Mouse (Mus musculus) hindbrain, embryonic 14.5 days (tissue): Measurements from ENCODE around the gene Snd1. TPM values are rescaled to one million over a fixed set of nuclear protein-coding genes. Genes with fewer than 3 reads are reported as not detected.

ENCODE experiments used
- ATAC-seq: fragments of 200-750 bp; cut with Nextera tagmentation; 2 replicates; pipeline ENCODE4 v1.8.0; 2017; ENCODE audit warnings: moderate number of reproducible peaks, mild to moderate bottlenecking, moderate TSS enrichment, moderate library complexity; ENCODE audit not compliant: low FRiP score
- DNase-seq: peaks from one replicate; pipeline ENCODE4 v3.0.0-alpha.2; 2015; ENCODE audit warnings: low spot score
- H3K27ac ChIP-seq: fragments of 300-500 bp; sonication (generic); 2 replicates; pipeline ENCODE4 v1.5.1; 2014; ENCODE audit warnings: mild to moderate bottlenecking, moderate library complexity
- H3K27me3 ChIP-seq: fragments of 300-500 bp; sonication (generic); 2 replicates; pipeline ENCODE4 v1.6.1; 2014; ENCODE audit warnings: mild to moderate bottlenecking, low read length, mixed read lengths; ENCODE audit not compliant: control insufficient read depth, insufficient read depth
- H3K36me3 ChIP-seq: fragments of 300-500 bp; sonication (generic); replicated peaks from 2 replicates; pipeline ENCODE4 v1.6.1; 2014; ENCODE audit not compliant: control insufficient read depth, insufficient read depth
- H3K4me1 ChIP-seq: fragments of 300-500 bp; sonication (generic); replicated peaks from 2 replicates; pipeline ENCODE4 v1.6.1; 2014; ENCODE audit warnings: antibody characterized with exemption, low read length, mixed read lengths; ENCODE audit not compliant: control insufficient read depth, insufficient read depth
- H3K4me2 ChIP-seq: fragments of 300-500 bp; sonication (generic); replicated peaks from 2 replicates; pipeline ENCODE4 v1.6.1; 2014; ENCODE audit warnings: mild to moderate bottlenecking, moderate library complexity
- H3K4me3 ChIP-seq: fragments of 300-500 bp; sonication (generic); replicated peaks from 2 replicates; pipeline ENCODE4 v1.5.1; 2014; ENCODE audit warnings: mild to moderate bottlenecking, low read length
- H3K9ac ChIP-seq: fragments of 300-500 bp; sonication (generic); 2 replicates; pipeline ENCODE4 v1.6.1; 2014
- H3K9me3 ChIP-seq: fragments of 300-500 bp; sonication (generic); 2 replicates; pipeline ENCODE4 v1.6.1; 2016; ENCODE audit warnings: low read length; ENCODE audit not compliant: control insufficient read depth
- WGBS: fragments of 180-500 bp; shearing (Covaris S2); extraction: QIAGEN DNeasy Blood & Tissue Kit; methylation state at CpG from one replicate; pipeline ENCODE4 v1.1.7; 2014; 5-methylcytosine and 5-hydroxymethylcytosine counted together
- polyA plus RNA-seq: library from polyadenylated mRNA; unstranded; fragments of >200 nt; fragmentation: Nextera tagmentation; extraction: Ambion mirVana; gene quantifications from 2 replicates; pipeline ENCODE4 v1.2.1, GENCODE M21; 2014

The Snd1 gene
- polyA plus RNA-seq, 1 experiment from 2014 or later: 79.1 TPM

- 88% methylated on average over 1 of the region's 1 CpGs for WGBS
- Histone ChIP-seq H3K27me3 (no peaks in the 10 kb centered on the region), H3K4me2 (no peak overlapping the region), H3K9ac (no peak overlapping the region), H3K9me3 (no peaks in the 10 kb centered on the region), H3K4me3 (no peak overlapping the region), H3K27ac (no peak overlapping the region), H3K4me1 (no peaks in the 10 kb centered on the region), H3K36me3 (peaks cover 38% of the 10 kb centered on the region)
- ATAC-seq (no peak), DNase-seq (no peak)
Observed at GRCm38 (mm10) chr6:28521416-28521815, 46.5 kb downstream of the Snd1 start.

- H3K4me2 ChIP-seq: no peak overlapping the region
- WGBS: 72% methylated on average over 2 of the region's 2 CpGs
Observed at GRCm38 (mm10) chr6:28525589-28525988, 50.6 kb downstream of the Snd1 start.

GRCm38 (mm10) chr6:28527459-28527858, 52.5 kb downstream of the Snd1 start:
- DNase-seq (no peak), ATAC-seq (no peak)
- Histone ChIP-seq H3K36me3 (peaks cover 55% of the 10 kb centered on the region), H3K4me2 (no peak overlapping the region), H3K4me3 (no peak overlapping the region), H3K27me3 (no peaks in the 10 kb centered on the region), H3K4me1 (no peaks in the 10 kb centered on the region), H3K9me3 (no peaks in the 10 kb centered on the region), H3K27ac (no peak overlapping the region), H3K9ac (no peak overlapping the region)
- 93% methylated on average over 10 of the region's 10 CpGs for WGBS

More at GRCm38 (mm10) chr6:28525589-28525988, 50.6 kb downstream of the Snd1 start:
- H3K4me3 ChIP-seq: no peak overlapping the region
- ATAC-seq (no peak), DNase-seq (no peak)
- no peaks in the 10 kb centered on the region for H3K9me3 ChIP-seq
- no peaks in the 10 kb centered on the region for H3K27me3 ChIP-seq
- no peaks in the 10 kb centered on the region for H3K4me1 ChIP-seq
- H3K36me3 ChIP-seq: peaks cover 59% of the 10 kb centered on the region
- no peak overlapping the region for H3K9ac ChIP-seq
- no peak overlapping the region for H3K27ac ChIP-seq

GRCm38 (mm10) chr6:28528208-28528607, 53.3 kb downstream of the Snd1 start:
- Histone ChIP-seq H3K27ac (no peak overlapping the region), H3K36me3 (peaks cover 48% of the 10 kb centered on the region), H3K4me1 (no peaks in the 10 kb centered on the region), H3K27me3 (no peaks in the 10 kb centered on the region), H3K9ac (no peak overlapping the region), H3K4me2 (no peak overlapping the region), H3K4me3 (no peak overlapping the region), H3K9me3 (no peaks in the 10 kb centered on the region)
- WGBS: 82% methylated on average over 6 of the region's 6 CpGs
- ATAC-seq (no peak), DNase-seq (no peak)

- Histone ChIP-seq H3K27me3 (no peaks in the 10 kb centered on the region), H3K4me2 (no peak overlapping the region), H3K9me3 (no peaks in the 10 kb centered on the region), H3K27ac (no peak overlapping the region), H3K9ac (no peak overlapping the region), H3K4me1 (no peaks in the 10 kb centered on the region; the same call in 1 of the 2 replicates), H3K4me3 (no peak overlapping the region), H3K36me3 (0 out of 2 replicates have a peak, but pooled peaks cover 6% of the 10 kb centered on the region)
- DNase-seq: no peak
- 94% methylated on average over 5 of the region's 5 CpGs for WGBS
- ATAC-seq: no peak
Observed at GRCm38 (mm10) chr6:28536464-28536863, 61.5 kb downstream of the Snd1 start.

- Histone ChIP-seq H3K9ac (no peak overlapping the region), H3K4me2 (no peak overlapping the region), H3K4me3 (no peak overlapping the region), H3K4me1 (no peaks in the 10 kb centered on the region; the same call in 1 of the 2 replicates), H3K36me3 (0 out of 2 replicates have a peak, but pooled peaks cover 6% of the 10 kb centered on the region), H3K27me3 (no peaks in the 10 kb centered on the region), H3K9me3 (no peaks in the 10 kb centered on the region), H3K27ac (no peak overlapping the region)
- 61% methylated on average over 10 of the region's 10 CpGs for WGBS
- ATAC-seq (no peak; the same call in 1 of the 2 replicates), DNase-seq (peak; percentile 39)
Observed at GRCm38 (mm10) chr6:28537851-28538527, 63.0 kb downstream of the Snd1 start.

- no peak overlapping the region for H3K27ac ChIP-seq
- 0 out of 2 replicates have a peak, but pooled peaks have one; percentile 14 for ATAC-seq
Observed at GRCm38 (mm10) chr6:28542298-28542701, 67.4 kb downstream of the Snd1 start.

GRCm38 (mm10) chr6:28546943-28547342, 72.0 kb downstream of the Snd1 start:
- Histone ChIP-seq H3K27me3 (no peaks in the 10 kb centered on the region), H3K4me2 (no peak overlapping the region), H3K9ac (no peak overlapping the region), H3K9me3 (no peaks in the 10 kb centered on the region), H3K4me3 (no peak overlapping the region), H3K36me3 (peaks cover 9% of the 10 kb centered on the region; the same call in 1 of the 2 replicates), H3K4me1 (0 out of 2 replicates have a peak, but pooled peaks cover 4% of the 10 kb centered on the region), H3K27ac (no peak overlapping the region)
- DNase-seq (no peak), ATAC-seq (no peak)
- 78% methylated on average over 2 of the region's 2 CpGs for WGBS

More at GRCm38 (mm10) chr6:28542298-28542701, 67.4 kb downstream of the Snd1 start:
- H3K27me3 ChIP-seq: no peaks in the 10 kb centered on the region
- WGBS: 62% methylated on average over 6 of the region's 6 CpGs
- no peaks in the 10 kb centered on the region; the same call in 1 of the 2 replicates for H3K4me1 ChIP-seq
- no peak overlapping the region for H3K4me3 ChIP-seq
- DNase-seq: no peak
- H3K36me3 ChIP-seq: peaks cover 9% of the 10 kb centered on the region; the same call in 1 of the 2 replicates
- no peaks in the 10 kb centered on the region for H3K9me3 ChIP-seq
- H3K4me2 ChIP-seq: no peak overlapping the region
- H3K9ac ChIP-seq: no peak overlapping the region

GRCm38 (mm10) chr6:28549374-28549773, 74.4 kb downstream of the Snd1 start:
- no peak overlapping the region for H3K27ac ChIP-seq
- 83% methylated on average over 2 of the region's 2 CpGs for WGBS
- ATAC-seq (no peak), DNase-seq (no peak)
- no peaks in the 10 kb centered on the region for H3K27me3 ChIP-seq
- no peak overlapping the region for H3K9ac ChIP-seq
- H3K4me1 ChIP-seq: 0 out of 2 replicates have a peak, but pooled peaks cover 7% of the 10 kb centered on the region
- peaks cover 9% of the 10 kb centered on the region; the same call in 1 of the 2 replicates for H3K36me3 ChIP-seq
- H3K4me2 ChIP-seq: no peak overlapping the region
- H3K4me3 ChIP-seq: no peak overlapping the region
- H3K9me3 ChIP-seq: no peaks in the 10 kb centered on the region
